In the genomic region with DNA sequence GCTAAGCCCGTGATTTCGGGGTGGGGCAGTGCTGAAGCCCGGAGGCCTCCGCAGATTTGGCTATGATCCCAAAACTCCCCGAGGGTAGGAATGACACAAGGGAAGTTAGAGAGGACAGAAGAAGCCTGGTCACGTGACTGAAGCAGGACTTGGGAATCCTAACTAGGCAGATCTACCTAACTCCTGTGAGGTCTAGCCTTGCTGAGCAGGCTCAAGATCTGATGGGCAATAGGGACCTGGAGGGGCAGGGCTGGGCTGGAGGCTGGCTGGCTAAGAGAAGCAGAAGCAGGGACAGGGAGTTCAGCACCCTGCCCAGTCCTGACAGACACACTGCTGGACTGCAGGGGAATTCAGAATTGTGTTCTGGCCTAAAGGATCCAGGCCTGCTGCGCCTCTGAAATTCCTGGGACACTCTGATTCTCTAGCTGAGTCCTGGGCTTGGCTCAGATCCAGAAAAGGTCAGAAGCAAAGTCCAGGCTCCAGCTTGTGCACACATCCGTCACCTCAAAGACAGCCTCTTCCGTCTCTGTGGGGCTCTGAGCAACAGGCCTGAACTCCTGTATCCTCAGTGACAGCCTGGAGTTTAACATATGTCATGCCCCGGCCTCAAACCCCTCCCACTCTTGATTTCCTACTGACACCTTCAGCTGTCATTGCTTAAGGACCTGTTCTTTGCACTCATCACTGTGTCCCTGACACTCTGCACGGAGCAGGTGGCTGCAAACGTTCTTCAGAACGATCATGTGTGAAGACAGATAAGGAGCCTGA, we compare ENCODE assay signal across 8 mouse cellular contexts. TPM values are rescaled to one million over a fixed set of nuclear protein-coding genes. Genes with fewer than 3 reads are reported as not detected.
DNase-seq lines count a peak whose midpoint lies in the region; ATAC-seq lines count a peak whose summit lies in the region.

No protein-coding gene starts in this region.

- DNase-seq in cerebellum, adult 11-12 months, result peak; percentile 58
- DNase-seq in cerebellum, postnatal 4 days (ENCODE audit: low spot score in 2 of 2), result no peak
- DNase-seq in adrenal gland, postnatal 10 days, result peak; percentile 65
- peak; percentile 76 to 79 for DNase-seq in heart, postnatal 10 days
- peak; percentile 89 to 94 for DNase-seq in kidney, postnatal 36 days
- DNase-seq in left cerebral cortex, postnatal 14 days (ENCODE audit: low spot score in 2 of 2), result no peak
- no peak for DNase-seq in right cerebral cortex, adult 18-20 months

- peak overlapping the region; percentile 77 for H3K27ac ChIP-seq in neural tube, embryonic 13.5 days (replicated peaks)

- H3K4me1 ChIP-seq in neural tube, embryonic 13.5 days (replicated peaks), result peaks cover 33% of the 10 kb centered on the region

- WGBS in neural tube, embryonic 13.5 days, result 56% methylated on average over 13 of the region's 13 CpGs

- no peak overlapping the region for H3K4me3 ChIP-seq in neural tube, embryonic 13.5 days

- no peak overlapping the region for H3K4me2 ChIP-seq in neural tube, embryonic 13.5 days

- ATAC-seq in neural tube, embryonic 13.5 days (ENCODE audit: low read depth), result no peak

- H3K36me3 ChIP-seq in neural tube, embryonic 13.5 days, result peaks cover 77% of the 10 kb centered on the region

- no peaks in the 10 kb centered on the region for H3K27me3 ChIP-seq in neural tube, embryonic 13.5 days

- no peaks in the 10 kb centered on the region for H3K9me3 ChIP-seq in neural tube, embryonic 13.5 days

- peak overlapping the region; percentile 50 for H3K9ac ChIP-seq in neural tube, embryonic 13.5 days

- intact Hi-C loops in heart, postnatal 10 days (cut with DNase I), result no loop called here
- intact Hi-C loops in left cerebral cortex, postnatal 14 days (cut with DNase I), result no loop called here

RNA-seq across cellular contexts. Expression of gene Sema3b, which starts 9.9 kb away (rescaled TPM):
- total RNA-seq in adrenal gland, postnatal 10 days (2021), result 10 to 100 TPM in 1 of 2 experiments, 1 to 10 TPM in 1; 9.5 to 13.2 TPM
- 10 to 100 TPM; 15.4 to 17.3 TPM for total RNA-seq in heart, postnatal 10 days (2021)
- polyA plus RNA-seq in neural tube, embryonic 13.5 days (2015; fragmentation: Nextera tagmentation; extraction: Ambion mirVana), result 6.5 and 9.0 TPM in 2 replicates
- total RNA-seq in left cerebral cortex, postnatal 14 days (2021), result 1 to 10 TPM; 3.2 to 3.8 TPM

RNA-seq across cellular contexts. Expression of gene Gnai2, which starts 16.2 kb away (rescaled TPM):
- total RNA-seq in adrenal gland, postnatal 10 days (2021), result 100 to 1,000 TPM; 292 to 327 TPM
- 100 to 1,000 TPM; 422 to 478 TPM for total RNA-seq in heart, postnatal 10 days (2021)
- polyA plus RNA-seq in neural tube, embryonic 13.5 days (2015; fragmentation: Nextera tagmentation; extraction: Ambion mirVana), result 350 and 384 TPM in 2 replicates
- total RNA-seq in left cerebral cortex, postnatal 14 days (2021), result 100 to 1,000 TPM; 205 to 220 TPM

RNA-seq across cellular contexts. Expression of gene Ifrd2, which starts 31.5 kb away (rescaled TPM):
- 10 to 100 TPM; 37.4 to 40.9 TPM for total RNA-seq in adrenal gland, postnatal 10 days (2021)
- 10 to 100 TPM; 36.9 to 40.7 TPM for total RNA-seq in heart, postnatal 10 days (2021)
- 13.5 and 17.4 TPM in 2 replicates for polyA plus RNA-seq in neural tube, embryonic 13.5 days (2015; fragmentation: Nextera tagmentation; extraction: Ambion mirVana)
- 1 to 10 TPM; 8.9 to 9.7 TPM for total RNA-seq in left cerebral cortex, postnatal 14 days (2021)

RNA-seq across cellular contexts. Expression of gene Hyal3, which starts 38.3 kb away (rescaled TPM):
- 1 to 10 TPM; 1.0 to 1.2 TPM for total RNA-seq in adrenal gland, postnatal 10 days (2021)
- total RNA-seq in heart, postnatal 10 days (2021), result under 1 TPM; 0.41 to 0.79 TPM
- polyA plus RNA-seq in neural tube, embryonic 13.5 days (2015; fragmentation: Nextera tagmentation; extraction: Ambion mirVana), result 1.9 and 2.0 TPM in 2 replicates
- total RNA-seq in left cerebral cortex, postnatal 14 days (2021), result 1 to 10 TPM in 1 of 2 experiments, under 1 TPM in 1; 0.78 to 1.4 TPM

RNA-seq across cellular contexts. Expression of gene Naa80, which starts 40.3 kb away (rescaled TPM):
- 10 to 100 TPM; 17.7 to 20.6 TPM for total RNA-seq in adrenal gland, postnatal 10 days (2021)
- 10 to 100 TPM; 13.0 to 16.2 TPM for total RNA-seq in heart, postnatal 10 days (2021)
- 15.9 and 19.0 TPM in 2 replicates for polyA plus RNA-seq in neural tube, embryonic 13.5 days (2015; fragmentation: Nextera tagmentation; extraction: Ambion mirVana)
- 1 to 10 TPM; 8.7 TPM for total RNA-seq in left cerebral cortex, postnatal 14 days (2021)

Comparison
In these comparisons a context has a peak if more than half of its experiments do, and no peak if none do; other contexts are left out.
1. DNase-seq: peak in cerebellum, adult 11-12 months (single experiment), adrenal gland, postnatal 10 days (single experiment), heart, postnatal 10 days (2 of 2) and kidney, postnatal 36 days (2 of 2); none in cerebellum, postnatal 4 days (0 of 2), left cerebral cortex, postnatal 14 days (0 of 2) and right cerebral cortex, adult 18-20 months (single experiment).